Mouse (Mus musculus): ENCODE measurements around the gene Vmn2r108. TPM values are rescaled to one million over a fixed set of nuclear protein-coding genes. Genes with fewer than 3 reads are reported as not detected.
"Not testable (repeated sequence)": the region's sequence is repeated elsewhere in the genome, so short reads cannot be mapped to it uniquely, and the experiment has no call there.

Gene Vmn2r108
- total RNA-seq (2021) = not detected

GRCm38 (mm10) chr17:20481231-20481630, at the start of gene Vmn2r108:
Gene Vmn2r108 (minus strand): TSS chr17:20481331.
- intact Hi-C loops (cut with DNase I) = no loop called here
- no peak for DNase-seq (ENCODE audit: extremely low spot score in 1 of 2, low spot score in 2 of 2)

DNA sequence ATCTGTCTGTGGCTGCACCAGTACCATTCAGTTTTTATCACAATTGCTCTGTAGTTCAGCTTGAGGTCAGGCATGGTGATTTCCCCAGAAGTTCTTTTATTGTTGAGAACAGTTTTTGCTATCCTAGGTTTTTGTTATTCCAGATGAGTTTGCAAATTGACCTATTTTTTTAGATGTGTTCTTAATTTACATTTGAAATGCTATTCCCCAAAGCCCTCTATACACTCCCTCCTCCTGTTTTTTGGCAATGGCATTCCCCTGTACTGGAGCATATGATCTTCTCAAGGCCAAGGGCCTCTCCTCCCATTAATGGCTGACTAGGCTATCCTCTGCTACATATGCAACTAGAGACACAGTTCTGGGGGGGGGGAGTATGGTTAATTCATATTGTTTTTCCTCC, 27.1 kb upstream of the Vmn2r108 start:
- DNase-seq (ENCODE audit: extremely low spot score in 1 of 2, low spot score in 2 of 2); intact Hi-C loops (cut with DNase I): not testable (repeated sequence)

GRCm38 (mm10) chr17:20497858-20498257, 16.7 kb upstream of the Vmn2r108 start, which contains the start of gene Vmn1r225:
Gene Vmn1r225 (plus strand): TSS chr17:20498158.
- DNase-seq (ENCODE audit: extremely low spot score in 1 of 2, low spot score in 2 of 2) = no peak
- intact Hi-C loops (cut with DNase I) = no loop called here

- no peak for DNase-seq (ENCODE audit: extremely low spot score in 1 of 2, low spot score in 2 of 2)
- intact Hi-C loops (cut with DNase I) = no loop called here
Measured at GRCm38 (mm10) chr17:20473311-20473710, 7.8 kb downstream of the Vmn2r108 start.

GRCm38 (mm10) chr17:20439263-20439662, 41.9 kb downstream of the Vmn2r108 start:
- intact Hi-C loops (cut with DNase I) = no loop called here
- no peak for DNase-seq (ENCODE audit: extremely low spot score in 1 of 2, low spot score in 2 of 2)

GRCm38 (mm10) chr17:20413846-20414245, 67.3 kb downstream of the Vmn2r108 start, which contains the start of gene Vmn1r224:
Gene Vmn1r224 (plus strand): TSS chr17:20414146.
- DNase-seq (ENCODE audit: extremely low spot score in 1 of 2, low spot score in 2 of 2) = no peak
- intact Hi-C loops (cut with DNase I) = no loop called here

Other genes with a start within 250 kb of the Vmn2r108 start
- gene Vmn2r105, start 246.3 kb downstream of the Vmn2r108 start, total RNA-seq (2021) = not detected
- not detected for gene Vmn2r106, start 195.8 kb downstream of the Vmn2r108 start, total RNA-seq (2021)
- gene Vmn2r107, start 136.1 kb downstream of the Vmn2r108 start, total RNA-seq (2021) = not detected
- gene Vmn1r224, start 67.2 kb downstream of the Vmn2r108 start, total RNA-seq (2021) = not detected
- gene Vmn1r225, start 16.8 kb upstream of the Vmn2r108 start, total RNA-seq (2021) = not detected
- gene Vmn2r109, start 83.4 kb upstream of the Vmn2r108 start, total RNA-seq (2021) = not detected
- gene Vmn2r110, start 115.1 kb upstream of the Vmn2r108 start, total RNA-seq (2021) = not detected
- not detected for gene Fpr-rs3, start 143.5 kb upstream of the Vmn2r108 start, total RNA-seq (2021)
- gene Vmn1r226, start 201.5 kb upstream of the Vmn2r108 start, total RNA-seq (2021) = not detected
- gene Vmn1r227, start 248.5 kb upstream of the Vmn2r108 start, total RNA-seq (2021) = not detected